Mouse (Mus musculus) lung, postnatal 10 days (tissue): ENCODE results near the gene Chchd3.
A peak's percentile ranks its signal among the peaks of the same experiment; 100 is the strongest.

Experiments
- DNase-seq: peaks from one replicate; pipeline ENCODE4 v3.0.0; 2021

The Chchd3 gene

DNA sequence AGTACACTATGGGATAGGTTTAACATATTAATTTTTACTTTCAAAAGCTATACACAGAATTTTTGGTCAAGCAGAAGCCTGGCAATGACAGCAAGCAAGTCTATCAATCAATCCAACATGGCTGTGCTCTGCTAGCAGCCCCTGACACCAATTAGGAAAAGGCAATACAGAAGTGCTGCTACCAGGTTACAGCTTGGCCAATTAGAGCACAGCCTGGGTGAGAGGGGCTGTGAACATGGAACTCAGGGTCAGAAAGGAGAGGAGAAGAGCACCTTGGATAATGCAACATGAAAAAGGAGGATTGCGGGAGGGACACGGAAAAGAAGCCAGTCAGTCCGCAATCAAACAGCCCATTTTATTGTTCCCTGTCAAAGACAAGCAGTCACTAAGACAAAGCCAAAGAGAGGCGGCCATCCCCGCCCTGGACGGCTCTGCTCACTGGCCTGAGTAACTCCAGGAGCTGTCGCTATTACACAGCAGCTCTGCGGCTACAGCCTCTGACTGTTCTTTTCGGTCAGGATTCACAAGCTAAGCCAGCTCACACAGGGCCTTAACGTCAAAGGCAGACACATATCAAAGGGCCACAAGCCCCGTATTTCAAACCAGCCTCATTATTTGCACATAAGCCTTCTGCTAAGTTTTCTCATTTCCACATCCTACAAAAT, 128.8 kb downstream of the Chchd3 start:
- no peak for DNase-seq

DNA sequence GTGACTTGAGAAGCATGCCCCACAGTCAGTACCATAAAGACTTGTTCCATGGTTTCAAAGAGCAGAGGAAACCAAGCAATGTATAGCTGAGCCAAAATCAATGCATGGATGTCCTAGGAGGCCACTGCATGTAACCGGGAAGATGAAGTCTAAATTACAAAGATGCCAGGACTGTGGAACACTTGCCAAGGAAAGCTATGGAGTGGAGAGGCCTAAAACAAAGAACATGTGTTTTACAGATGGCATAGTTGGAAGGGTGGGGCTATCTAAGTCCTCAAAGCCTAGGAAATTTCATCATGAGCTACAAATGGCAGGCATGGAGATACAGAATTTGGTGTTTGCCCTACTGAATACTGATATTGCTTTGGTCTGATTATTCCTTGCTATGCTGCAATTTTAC, 137.7 kb downstream of the Chchd3 start:
- DNase-seq: no peak

DNA sequence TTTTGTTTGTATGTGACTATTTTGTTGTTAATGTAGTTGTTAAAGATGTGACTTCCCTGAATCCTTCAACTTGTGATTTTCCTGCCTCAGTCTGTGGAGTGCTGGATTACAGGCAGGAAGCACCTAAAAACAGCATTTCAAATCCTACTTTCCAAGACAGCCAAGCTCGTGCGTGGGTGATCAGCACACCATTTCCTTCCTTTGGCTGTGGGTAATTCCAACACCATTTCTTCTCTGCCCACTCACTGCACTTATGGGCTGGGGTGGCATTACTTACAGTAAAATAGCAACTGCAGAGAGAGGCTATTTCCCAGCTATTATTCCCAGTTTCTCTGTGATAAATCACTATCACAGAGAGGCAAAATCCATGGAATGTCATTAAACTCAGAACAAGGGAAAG, 140.0 kb downstream of the Chchd3 start:
- DNase-seq: no peak

DNA sequence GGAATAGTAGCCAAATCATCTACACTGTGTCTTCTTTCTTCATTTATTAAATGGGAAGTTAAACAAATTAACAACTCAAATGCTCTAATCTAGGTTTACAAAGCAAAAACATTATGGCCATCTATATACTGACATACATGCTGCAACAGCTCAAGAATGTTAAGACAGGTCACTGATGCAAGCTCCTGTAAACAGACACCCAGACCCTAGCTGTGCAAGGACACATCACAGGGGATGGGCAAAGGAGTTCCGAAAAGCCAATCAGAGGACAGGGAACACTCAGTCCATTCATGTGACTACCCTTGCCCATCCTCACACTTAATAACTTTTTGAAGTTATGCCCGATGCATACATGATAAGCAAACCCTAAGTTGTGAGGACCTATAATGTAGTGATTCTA, 149.4 kb downstream of the Chchd3 start:
- no peak for DNase-seq

DNA sequence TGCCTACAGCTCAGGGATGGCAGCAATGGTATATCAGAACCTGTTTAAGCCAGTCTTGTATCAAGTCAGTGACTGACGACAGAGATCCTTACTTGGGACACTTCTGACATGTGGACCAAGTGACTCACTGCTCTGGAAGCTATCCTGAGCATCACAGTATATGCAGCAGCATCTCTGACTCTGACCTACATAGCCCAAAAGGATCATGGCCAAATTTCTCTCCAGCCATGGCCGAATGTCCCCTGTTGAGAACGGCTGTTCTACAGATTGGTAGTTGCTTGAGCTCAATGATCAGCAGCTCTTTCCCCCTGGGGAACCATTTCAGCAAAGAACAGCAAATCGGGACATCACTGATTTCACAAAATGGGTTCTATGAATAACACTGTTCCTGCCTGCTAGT, 161.0 kb downstream of the Chchd3 start:
- no peak for DNase-seq

DNA sequence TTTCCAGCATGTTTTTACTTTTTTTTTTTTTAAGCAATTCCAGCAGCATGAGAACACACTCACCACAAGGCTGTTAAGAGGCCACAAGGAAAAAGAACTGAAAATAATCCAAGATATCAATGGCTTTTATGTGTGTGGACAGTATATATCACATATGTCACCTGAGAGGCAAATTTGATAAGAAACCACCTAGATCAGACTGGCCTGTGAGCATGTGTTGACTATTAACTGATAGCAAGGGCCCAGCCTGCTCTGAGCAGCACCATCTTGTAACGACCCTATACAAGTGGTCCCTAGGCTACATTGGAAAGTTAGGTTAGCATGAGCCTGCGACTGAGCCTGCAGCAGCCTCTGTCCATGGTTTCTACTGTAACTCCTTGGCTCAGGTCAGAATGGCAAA, 166.0 kb downstream of the Chchd3 start:
- no peak for DNase-seq

DNA sequence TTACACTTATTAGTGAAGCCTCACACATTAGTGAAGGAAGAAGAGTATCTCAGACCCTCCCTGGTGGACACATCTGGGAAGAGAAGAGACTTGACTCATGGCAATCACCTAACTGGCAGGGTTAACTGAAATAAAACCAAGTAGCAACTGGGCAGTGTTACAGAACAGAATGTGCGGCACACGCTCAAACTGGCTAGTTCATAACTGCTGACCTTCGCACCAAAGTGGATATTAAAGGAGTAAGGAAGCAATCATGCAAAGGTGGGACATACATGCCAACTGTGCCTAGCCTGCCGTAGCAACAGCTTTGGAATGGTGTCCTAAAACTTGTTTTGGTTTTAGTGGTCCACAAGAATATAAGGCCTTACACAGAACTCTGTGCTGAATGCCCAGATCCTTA, 169.3 kb downstream of the Chchd3 start:
- DNase-seq: no peak

DNA sequence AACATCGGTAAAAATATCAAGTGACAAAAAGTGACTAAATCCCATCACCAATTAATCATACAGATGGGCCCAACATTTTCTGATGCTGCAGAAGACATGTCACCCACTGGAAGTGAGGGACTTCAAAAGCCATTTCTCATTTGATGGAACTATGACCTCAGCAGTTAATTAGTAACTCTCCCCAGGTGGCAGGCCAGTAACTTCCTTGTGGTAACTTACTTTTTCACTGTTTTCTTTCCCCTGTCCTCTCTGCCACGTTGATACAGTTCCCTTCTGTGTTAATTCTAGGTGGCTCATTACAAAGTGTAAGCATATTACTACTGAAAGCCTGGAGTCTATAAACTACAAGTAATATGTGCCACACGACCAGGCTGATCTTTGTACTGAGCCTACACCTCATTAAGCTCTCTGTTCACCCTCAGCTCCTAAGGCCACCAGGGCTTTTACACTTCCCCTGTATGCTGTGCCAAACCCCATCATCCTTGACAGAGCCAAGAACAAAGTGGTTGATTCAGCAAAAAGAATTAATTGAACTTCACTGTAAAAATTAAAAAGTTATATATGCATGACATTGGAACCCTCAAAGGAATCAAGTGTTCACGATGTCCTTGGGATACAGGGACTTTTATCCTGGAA, 171.0 kb downstream of the Chchd3 start:
- no peak for DNase-seq

DNA sequence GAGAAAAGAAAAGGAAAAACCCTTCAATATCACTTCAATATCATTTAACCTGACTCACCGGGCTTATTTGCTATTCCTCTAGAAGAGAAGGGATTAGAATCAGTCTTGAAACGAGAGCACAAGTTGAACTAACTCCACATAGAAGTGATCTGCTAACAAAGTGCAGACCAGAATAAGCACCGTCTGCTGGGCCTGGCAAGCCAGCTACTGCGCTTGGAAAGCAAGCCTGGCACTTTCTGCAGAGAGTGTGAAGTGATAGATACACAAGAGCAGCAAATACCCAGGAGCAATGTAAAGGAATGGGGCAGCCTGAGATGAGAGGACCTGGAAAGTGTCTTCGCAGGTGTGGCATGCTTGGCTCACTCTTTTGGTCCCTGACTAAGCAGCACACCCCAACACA, 181.5 kb downstream of the Chchd3 start:
- DNase-seq: no peak

DNA sequence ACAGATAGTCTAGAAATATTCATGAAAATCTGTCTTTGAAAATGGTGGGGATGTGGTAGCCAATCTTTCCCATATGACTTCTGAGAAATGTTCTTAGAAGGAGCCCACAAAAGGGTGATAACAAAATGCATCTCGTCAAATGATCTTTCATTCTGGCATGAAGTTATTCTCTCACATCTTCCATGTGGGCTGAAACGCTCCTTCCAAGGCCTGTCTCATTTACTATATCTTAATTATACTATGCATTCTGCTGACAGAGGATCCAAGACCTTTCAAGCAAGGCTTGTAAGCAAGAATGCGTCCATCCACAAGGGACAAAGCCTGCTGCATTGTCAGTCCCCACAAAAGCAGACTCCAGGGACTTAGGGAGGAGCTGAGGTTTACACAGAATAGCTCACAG, 185.9 kb downstream of the Chchd3 start:
- no peak for DNase-seq

DNA sequence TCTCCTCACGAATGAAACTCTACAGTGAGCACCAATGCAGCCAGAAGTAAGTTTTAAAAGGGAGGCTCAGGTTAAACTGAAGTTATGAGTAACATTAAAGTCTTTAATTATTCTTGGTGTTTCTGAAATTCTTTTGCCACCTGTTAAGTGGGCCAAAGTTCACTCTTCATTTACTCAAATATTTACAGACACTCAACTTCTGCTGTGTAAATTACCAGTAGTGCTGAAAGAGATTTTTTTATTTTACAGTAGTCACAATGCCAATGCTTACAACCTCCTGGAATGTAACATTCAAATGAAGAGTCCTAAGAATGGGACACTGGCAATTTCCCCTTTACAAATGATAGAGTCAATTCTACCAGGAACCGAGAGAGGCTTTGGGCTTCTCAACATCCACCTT, 187.3 kb downstream of the Chchd3 start:
- DNase-seq: no peak

DNA sequence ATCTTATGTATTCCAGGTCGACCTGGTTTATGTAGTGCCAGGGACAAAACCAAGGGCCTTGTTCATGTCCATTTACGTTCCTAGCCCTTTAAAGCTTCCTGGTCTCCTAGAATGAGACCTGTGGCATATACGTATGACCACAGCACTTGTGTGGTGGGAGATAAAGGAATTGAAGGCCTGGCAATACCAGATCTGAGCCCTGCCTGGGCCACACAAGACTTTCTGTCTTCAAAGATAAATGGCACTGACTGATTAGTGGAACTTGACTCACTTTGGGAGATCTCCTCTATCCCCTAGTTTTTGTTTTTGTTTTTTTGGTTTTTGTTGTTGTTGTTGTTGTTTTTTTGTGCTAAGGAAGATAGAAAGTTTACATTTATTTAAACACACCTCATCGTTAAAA, 209.1 kb downstream of the Chchd3 start:
- no peak for DNase-seq

DNA sequence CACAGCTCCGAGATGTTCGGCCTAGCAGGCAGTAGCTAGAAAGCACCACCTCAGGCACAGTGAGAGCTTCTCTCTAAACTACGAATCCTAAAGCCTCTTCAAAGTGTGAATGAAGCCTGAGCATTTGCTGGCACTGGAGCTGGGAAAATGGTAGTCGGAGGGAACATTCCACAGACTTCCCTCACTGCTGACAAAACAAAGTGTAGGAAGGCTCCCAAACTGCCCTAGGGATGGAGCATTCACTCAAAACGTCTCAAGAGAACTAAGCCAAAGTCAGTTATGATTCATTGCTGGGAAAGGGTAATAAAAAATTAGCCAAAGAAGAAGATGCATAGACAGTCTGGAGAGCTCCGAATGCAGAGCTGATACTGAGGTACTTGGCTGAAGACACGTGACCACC, 211.1 kb downstream of the Chchd3 start:
- no peak for DNase-seq

DNA sequence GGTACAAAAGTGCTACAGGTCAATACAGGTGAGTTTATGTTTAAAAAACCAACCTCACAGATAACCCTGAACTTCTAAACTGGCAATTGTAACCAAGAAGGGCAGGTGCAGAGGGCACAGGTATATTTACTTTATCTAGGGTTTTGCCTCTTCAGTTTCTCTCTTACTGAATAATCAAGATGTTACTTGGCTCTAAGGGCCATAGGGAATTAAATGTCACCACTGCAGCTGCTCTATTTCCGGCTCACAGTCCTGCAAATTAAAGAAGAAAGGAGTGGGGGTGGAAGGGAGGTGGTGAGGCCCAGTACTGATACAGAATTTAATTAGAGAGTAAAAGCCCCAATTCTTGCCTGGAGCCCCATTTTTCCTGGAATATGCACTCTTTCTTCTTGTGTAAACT, 214.6 kb downstream of the Chchd3 start:
- DNase-seq: no peak

DNA sequence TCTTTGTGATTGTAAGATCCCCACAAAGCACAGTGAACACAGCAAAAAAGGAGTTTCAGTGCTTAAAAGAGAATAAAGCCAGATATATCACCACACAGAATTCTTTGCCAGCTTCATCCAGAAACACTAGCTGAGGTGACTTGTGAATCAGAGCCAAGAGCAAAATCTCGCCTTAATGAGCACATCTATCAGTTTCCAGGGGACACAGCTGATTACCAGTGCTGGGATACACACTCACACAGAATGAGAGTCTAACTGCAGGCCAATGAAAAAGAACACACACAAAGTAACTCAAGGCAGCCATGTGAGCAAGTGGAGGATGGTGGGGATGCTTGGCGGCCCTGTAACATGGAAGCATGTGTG, 222.1 kb downstream of the Chchd3 start:
- no peak for DNase-seq

DNA sequence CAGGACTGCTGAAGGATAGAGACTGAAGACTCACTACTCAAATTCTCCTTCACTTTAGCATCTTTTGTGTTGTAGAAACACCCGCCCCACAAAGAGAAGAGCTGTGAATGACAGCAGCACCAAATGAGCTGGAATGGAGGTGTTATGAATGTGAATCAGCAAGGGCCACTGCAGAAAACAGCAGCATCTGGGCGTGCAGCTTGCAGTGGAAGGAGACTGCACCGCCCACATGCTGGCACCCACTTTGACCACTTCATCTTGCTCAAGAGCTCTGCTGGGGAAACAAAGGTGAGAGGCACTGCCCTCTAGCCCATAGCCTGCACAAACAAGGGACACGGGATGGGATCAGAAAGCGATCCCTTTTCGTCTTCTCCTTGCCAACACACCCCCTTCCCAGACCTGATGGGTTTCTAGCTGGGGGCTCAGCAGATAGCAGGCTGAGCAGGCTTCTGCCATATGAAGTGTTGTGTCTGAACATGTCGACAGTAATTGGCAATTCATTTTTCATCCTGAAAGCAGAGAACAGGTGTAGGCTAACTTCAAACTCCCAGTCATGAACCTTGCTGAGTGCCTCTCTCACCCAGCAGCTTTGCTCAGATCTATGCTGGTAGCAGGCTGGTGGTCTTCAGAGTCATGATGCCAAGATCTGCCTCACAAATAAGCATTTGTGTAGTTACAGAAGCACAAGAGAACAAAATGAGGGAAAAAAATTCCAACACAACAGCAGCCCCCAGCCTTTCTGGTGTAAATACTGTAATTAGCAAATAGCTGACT, 222.7 kb downstream of the Chchd3 start:
- peak; percentile 54 for DNase-seq

DNA sequence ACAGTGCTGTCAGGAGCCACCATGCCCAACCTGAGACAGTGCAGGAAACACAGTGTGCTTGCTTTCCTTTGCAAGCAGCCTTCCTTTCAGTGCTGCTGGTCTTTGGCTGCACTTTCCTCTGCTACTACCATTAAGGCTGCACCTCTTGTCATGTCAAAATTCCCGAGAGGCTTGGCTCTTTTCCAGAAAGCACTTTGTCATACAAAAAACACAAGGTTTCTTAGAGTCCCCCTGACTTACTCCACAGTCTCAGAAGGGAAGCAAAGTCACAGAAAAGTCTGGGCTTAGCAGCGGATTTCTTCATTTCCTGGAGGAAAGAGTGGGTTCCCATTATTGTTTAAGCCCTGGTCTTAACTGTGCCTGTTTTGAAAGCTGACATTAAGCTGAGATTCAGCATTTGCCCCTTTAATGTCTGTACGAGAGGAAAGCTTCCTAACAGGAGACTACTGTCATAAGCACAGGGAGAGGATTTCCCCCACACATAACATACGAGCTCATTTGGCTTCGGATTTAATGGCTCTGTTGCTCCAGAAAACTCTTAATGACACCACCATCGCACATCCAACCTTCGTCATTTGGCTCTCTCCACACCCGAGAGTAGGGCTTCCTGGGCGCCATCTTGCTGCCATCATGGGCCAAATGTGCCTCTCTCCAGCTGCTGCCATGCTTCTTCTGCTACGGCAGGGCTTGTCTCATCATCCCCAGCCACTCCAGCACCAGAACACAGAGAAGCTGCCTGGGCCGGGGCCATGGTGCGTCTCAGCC, 236.0 kb downstream of the Chchd3 start:
- DNase-seq: no peak

DNA sequence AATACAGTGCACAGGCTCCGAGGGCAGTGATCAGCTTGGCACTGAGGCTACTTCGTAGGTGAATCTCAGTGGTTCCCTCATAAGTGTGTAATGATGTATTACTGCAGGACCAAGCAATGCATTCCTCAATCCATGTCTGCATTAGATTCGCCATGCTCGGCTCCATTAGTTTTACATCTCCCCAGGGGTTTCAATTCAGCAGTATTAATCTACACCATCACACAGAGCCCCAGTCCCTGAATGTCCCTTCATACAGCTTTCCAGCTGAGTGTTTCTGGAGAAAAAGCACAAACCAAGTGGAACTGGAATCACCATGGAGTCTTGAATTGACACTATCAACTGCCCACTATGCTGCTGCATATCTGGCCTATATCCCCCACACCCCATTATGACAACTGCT, 241.1 kb downstream of the Chchd3 start:
- DNase-seq: no peak

DNA sequence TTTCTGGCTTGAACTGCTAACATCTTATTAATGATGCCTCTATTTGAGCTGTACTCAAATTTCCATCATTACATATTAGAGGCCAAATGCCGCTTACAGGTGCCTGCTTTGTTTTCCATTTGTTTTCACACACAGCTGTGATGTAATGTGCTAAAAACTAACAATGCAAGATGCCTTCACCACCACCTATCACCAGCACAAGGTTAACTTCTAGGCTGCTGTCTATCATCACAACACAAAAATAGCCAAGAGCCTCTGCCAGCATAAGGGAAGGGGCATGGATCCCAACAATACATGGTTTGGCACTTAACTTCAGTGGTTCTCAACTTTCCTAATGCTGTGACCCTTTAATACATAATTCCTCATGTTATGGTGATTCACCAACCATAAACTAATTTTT, 251.3 kb downstream of the Chchd3 start:
- no peak for DNase-seq

DNA sequence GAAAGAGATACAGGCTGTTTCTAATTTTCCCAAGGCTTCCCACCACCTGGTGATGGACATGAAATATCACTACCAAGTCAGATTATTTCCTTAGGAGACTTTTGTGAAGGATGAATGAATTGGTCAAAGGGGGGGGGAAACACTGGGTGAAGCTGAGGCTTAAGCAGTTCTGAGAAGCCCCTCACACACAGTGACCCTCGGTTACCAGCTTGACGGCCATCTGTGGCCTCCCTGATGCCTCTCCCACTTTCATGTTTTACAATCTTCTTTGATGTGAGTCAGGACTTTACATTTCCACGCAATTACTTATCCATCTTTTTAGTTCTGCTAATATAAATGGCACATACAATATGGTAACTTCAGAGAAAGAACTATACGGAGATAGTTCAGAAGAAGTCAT, 252.3 kb downstream of the Chchd3 start:
- no peak for DNase-seq

DNA sequence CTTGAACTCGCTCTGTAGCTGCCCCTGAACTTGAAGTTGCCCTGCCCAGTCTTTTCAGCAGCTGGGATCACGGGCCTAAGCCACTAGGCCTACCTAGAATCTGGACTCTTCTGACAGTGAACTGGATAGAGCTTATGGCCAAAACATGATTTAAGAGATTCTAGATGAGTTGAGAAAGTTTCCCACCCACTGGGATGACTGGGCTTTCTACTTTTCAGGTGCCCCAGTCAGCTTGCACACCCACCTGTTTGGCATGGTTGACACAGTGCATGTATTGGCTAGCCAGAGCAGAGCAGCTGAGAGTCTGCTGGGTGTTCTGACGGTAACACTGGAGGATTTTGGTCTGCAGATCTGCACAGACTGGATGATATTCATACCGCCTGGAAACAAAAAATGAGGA, 256.4 kb downstream of the Chchd3 start:
- DNase-seq: no peak

DNA sequence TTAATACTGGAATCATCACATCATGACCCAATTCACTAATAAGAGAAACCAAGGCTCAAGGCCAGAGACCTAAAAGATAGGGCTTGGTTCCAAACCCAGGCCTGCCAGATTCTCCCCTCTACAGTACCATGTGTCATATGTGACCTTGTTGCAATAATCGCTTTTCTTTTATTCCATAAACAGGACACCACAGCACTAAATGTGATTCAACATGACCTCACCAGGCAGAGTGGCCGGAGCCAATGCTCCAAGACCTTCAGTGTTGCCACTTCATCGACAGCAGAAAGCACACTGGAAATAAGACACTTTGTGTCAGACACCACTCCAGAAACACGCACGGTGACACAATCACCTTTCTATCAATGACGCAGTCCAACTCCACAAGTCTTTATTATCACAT, 258.3 kb downstream of the Chchd3 start:
- DNase-seq: no peak

DNA sequence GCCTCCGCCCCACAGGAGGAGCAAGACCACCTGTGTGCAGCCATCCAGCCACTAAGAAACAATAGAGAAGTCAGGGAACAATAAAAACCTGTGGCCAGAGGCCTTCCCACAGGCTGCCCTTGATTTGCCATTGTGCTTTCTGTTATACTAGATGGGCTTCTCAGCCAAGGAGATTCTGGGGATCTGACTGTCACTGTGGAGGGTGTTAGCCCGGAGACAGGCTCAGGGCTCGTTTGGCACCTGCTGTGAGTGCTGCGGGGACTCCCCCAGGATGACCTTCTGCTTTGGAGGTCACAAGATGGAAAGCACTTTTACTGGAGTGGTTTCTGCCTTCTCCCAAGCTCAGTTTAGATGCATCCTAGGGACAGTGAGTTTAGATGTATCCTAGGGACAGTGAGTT, 262.5 kb downstream of the Chchd3 start:
- no peak for DNase-seq
